Mouse (Mus musculus): ENCODE measurements around the gene Igfbpl1. TPM values are rescaled to one million over a fixed set of nuclear protein-coding genes. Genes with fewer than 3 reads are reported as not detected.
A peak's percentile ranks its signal among the peaks of the same experiment; 100 is the strongest.

Gene Igfbpl1
- polyA plus RNA-seq, 1 experiment from 2014 or later = 24.7 TPM

GRCm38 (mm10) chr4:45846263-45846662 is 19.5 kb upstream of the Igfbpl1 start:
- no peak overlapping the region for H3K4me2 ChIP-seq
- no peak overlapping the region for H3K27ac ChIP-seq (replicated peaks)
- H3K4me3 ChIP-seq (replicated peaks) = no peak overlapping the region
- H3K9me3 ChIP-seq (replicated peaks) = no peaks in the 10 kb centered on the region
- H3K4me1 ChIP-seq = peaks cover 9% of the 10 kb centered on the region
- 92% methylated on average over 2 of the region's 2 CpGs for WGBS
- no peak for ATAC-seq (ENCODE audit: low FRiP score)
- H3K36me3 ChIP-seq = no peaks in the 10 kb centered on the region
- no peak overlapping the region for H3K9ac ChIP-seq (replicated peaks)
- no peaks in the 10 kb centered on the region; the same call in 1 of the 2 replicates for H3K27me3 ChIP-seq (replicated peaks)

DNA sequence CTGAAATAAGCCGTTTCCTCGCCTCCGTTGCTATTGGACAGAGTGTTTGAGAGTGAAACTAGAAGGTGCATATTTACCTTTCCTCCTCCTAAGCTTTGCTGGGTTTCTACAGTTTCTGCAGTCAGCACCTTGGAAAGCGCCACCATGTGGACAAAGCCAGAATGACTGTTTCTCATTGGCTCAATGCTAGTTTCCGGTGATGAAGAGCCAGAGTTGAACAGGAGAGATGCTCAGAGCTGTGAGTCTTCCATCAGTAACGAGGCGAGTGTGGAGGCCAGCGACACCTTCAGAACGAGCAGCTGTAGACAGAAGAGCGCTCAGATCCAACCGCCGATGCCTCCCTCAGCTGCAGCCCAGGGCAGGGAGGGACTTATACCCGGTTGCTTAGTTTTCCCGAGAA is 17.6 kb upstream of the Igfbpl1 start:
- Histone ChIP-seq H3K9me3 (replicated peaks) (no peaks in the 10 kb centered on the region), H3K4me2 (no peak overlapping the region), H3K4me3 (replicated peaks) (no peak overlapping the region), H3K36me3 (no peaks in the 10 kb centered on the region), H3K27ac (replicated peaks) (no peak overlapping the region), H3K9ac (replicated peaks) (no peak overlapping the region), H3K4me1 (peaks cover 9% of the 10 kb centered on the region), H3K27me3 (replicated peaks) (no peaks in the 10 kb centered on the region; the same call in 1 of the 2 replicates)
- ATAC-seq (ENCODE audit: low FRiP score) = peak; percentile 35; the same call in 1 of the 2 replicates
- WGBS = 53% methylated on average over 14 of the region's 14 CpGs

GRCm38 (mm10) chr4:45833461-45833860 is 6.7 kb upstream of the Igfbpl1 start:
- no peak overlapping the region for H3K4me2 ChIP-seq
- no peaks in the 10 kb centered on the region for H3K36me3 ChIP-seq
- ATAC-seq (ENCODE audit: low FRiP score) = no peak
- H3K4me1 ChIP-seq = peaks cover 26% of the 10 kb centered on the region
- H3K4me3 ChIP-seq (replicated peaks) = no peak overlapping the region
- H3K9ac ChIP-seq (replicated peaks) = no peak overlapping the region
- no peaks in the 10 kb centered on the region for H3K9me3 ChIP-seq (replicated peaks)
- H3K27me3 ChIP-seq (replicated peaks) = peaks cover 2% of the 10 kb centered on the region; the same call in 1 of the 2 replicates
- no peak overlapping the region for H3K27ac ChIP-seq (replicated peaks)
- WGBS = 31% methylated on average over 5 of the region's 5 CpGs

DNA sequence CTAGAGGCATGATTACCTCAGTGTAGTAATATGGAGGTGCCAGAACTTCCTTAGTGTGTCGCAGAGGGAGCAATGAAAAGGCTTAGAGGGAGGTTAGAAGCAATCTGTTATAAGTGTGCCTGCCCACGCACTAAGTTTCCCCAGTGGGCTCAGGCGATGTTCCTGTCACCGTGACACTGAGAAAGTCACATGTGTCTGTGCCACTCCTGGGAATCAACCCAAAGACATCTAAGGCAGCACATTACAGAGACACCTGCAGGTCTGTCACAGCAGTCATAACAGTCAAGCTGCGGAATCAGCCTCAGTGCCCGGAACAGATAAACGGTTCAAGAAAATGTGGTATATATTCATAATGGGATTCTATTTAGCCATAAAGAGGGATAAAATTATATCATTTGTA is 5.3 kb upstream of the Igfbpl1 start:
- H3K4me1 ChIP-seq = peaks cover 31% of the 10 kb centered on the region
- ATAC-seq (ENCODE audit: low FRiP score) = no peak
- no peak overlapping the region for H3K27ac ChIP-seq (replicated peaks)

DNA sequence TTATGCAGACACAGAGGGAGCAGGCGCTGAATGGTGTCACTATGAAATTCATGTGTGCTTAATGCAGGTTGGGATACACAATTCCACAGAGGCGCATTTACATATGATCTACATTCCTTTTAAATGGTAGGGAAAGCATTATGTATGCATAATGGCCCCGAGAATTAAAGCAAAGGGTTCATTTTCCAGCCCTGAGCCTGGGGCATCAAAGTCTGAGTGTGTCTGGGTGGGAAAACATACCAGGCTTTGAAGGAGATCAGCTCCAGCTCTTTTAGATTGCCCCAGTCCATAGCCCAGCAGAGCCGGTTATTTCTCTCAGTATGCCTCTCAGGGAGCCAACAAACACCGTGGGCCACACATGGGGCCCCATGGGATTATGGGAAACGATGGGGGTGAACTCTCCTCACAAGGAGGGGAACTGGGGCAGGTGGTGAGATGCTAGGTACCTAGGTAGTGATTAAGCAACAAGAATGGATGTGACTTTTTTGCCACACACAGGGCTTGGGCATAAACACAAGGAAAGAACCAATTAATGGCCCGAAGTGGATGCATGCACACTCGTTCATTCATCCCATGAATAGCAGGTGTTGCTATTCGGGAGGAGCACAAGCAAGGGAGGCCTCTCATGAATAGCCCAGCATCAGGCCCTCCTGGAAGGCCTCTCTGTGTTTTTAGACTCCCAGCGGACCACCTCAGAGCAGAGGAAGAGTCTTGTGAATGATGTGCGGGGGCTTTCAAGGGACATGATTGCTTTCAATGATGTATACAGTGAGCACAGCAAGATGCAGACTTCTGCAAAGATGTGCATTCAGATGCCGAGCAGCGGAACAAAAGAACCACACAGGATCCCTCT is 3.4 kb upstream of the Igfbpl1 start:
- ATAC-seq (ENCODE audit: low FRiP score) = no peak
- no peak overlapping the region for H3K9ac ChIP-seq (replicated peaks)
- no peaks in the 10 kb centered on the region for H3K36me3 ChIP-seq
- peaks cover 45% of the 10 kb centered on the region for H3K4me1 ChIP-seq
- no peaks in the 10 kb centered on the region for H3K9me3 ChIP-seq (replicated peaks)
- WGBS = 19% methylated on average over 13 of the region's 13 CpGs
- no peak overlapping the region for H3K27ac ChIP-seq (replicated peaks)
- H3K4me3 ChIP-seq (replicated peaks) = no peak overlapping the region
- peaks cover 11% of the 10 kb centered on the region for H3K27me3 ChIP-seq (replicated peaks)
- H3K4me2 ChIP-seq = no peak overlapping the region

More for the DNA sequence above, 5.3 kb upstream of the Igfbpl1 start:
- H3K9me3 ChIP-seq (replicated peaks) = no peaks in the 10 kb centered on the region
- no peak overlapping the region for H3K9ac ChIP-seq (replicated peaks)
- no peak overlapping the region for H3K4me3 ChIP-seq (replicated peaks)
- peaks cover 4% of the 10 kb centered on the region for H3K27me3 ChIP-seq (replicated peaks)
- 47% methylated on average over 7 of the region's 7 CpGs for WGBS
- H3K36me3 ChIP-seq = no peaks in the 10 kb centered on the region
- no peak overlapping the region for H3K4me2 ChIP-seq

GRCm38 (mm10) chr4:45824761-45825556 is 1.8 kb downstream of the Igfbpl1 start:
- no peak for ATAC-seq (ENCODE audit: low FRiP score)
- Histone ChIP-seq H3K4me1 (peaks cover 69% of the 10 kb centered on the region), H3K9me3 (replicated peaks) (no peaks in the 10 kb centered on the region), H3K27ac (replicated peaks) (peak overlapping the region; percentile 84), H3K4me3 (replicated peaks) (peak overlapping the region; percentile 52), H3K4me2 (peak overlapping the region; percentile 73), H3K27me3 (replicated peaks) (peaks cover 11% of the 10 kb centered on the region), H3K9ac (replicated peaks) (peak overlapping the region; percentile 0; the same call in 1 of the 2 replicates), H3K36me3 (no peaks in the 10 kb centered on the region)
- 28% methylated on average over 14 of the region's 14 CpGs for WGBS

DNA sequence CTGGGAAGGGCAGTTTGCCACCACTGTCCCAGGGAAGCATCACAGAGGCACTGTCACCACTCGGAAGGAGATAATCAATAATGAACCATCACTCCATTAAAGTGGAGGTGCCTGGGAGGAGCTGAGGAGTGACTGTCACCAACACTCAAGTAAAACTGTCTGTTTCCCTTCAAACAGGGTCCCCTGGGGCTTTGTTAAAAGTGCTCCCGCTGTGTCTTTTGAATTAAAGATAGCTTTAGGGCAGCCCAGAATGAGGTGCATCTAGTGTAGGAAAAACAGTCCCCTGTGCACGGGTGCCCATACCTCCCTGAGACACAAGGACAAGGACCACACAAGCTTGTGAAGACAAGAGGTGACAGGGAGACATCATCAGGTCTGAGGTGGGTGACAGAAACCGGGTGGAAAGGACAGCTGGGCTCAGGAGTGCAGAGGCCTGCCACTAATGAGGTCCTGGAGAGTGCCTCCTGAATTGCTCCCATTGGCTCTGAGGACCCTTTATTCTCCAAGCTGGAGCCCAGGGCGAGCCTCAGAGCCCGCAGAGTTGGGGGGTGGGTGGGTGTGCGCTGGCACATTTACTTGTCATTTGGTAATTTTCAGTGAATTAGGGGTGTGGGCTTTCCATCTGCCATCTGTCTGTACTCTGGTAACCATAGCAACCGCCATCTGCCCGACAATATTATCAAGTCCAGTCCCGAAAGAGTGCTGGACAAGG is 2.5 kb downstream of the Igfbpl1 start:
- H3K27me3 ChIP-seq (replicated peaks) = peaks cover 11% of the 10 kb centered on the region
- H3K36me3 ChIP-seq = no peaks in the 10 kb centered on the region
- peak overlapping the region; percentile 84 for H3K27ac ChIP-seq (replicated peaks)
- peak overlapping the region; percentile 0; the same call in 1 of the 2 replicates for H3K9ac ChIP-seq (replicated peaks)
- 1% methylated on average over 10 of the region's 10 CpGs for WGBS
- no peak for ATAC-seq (ENCODE audit: low FRiP score)
- peaks cover 73% of the 10 kb centered on the region for H3K4me1 ChIP-seq
- peak overlapping the region; percentile 73 for H3K4me2 ChIP-seq
- no peaks in the 10 kb centered on the region for H3K9me3 ChIP-seq (replicated peaks)
- peak overlapping the region; percentile 52 for H3K4me3 ChIP-seq (replicated peaks)

DNA sequence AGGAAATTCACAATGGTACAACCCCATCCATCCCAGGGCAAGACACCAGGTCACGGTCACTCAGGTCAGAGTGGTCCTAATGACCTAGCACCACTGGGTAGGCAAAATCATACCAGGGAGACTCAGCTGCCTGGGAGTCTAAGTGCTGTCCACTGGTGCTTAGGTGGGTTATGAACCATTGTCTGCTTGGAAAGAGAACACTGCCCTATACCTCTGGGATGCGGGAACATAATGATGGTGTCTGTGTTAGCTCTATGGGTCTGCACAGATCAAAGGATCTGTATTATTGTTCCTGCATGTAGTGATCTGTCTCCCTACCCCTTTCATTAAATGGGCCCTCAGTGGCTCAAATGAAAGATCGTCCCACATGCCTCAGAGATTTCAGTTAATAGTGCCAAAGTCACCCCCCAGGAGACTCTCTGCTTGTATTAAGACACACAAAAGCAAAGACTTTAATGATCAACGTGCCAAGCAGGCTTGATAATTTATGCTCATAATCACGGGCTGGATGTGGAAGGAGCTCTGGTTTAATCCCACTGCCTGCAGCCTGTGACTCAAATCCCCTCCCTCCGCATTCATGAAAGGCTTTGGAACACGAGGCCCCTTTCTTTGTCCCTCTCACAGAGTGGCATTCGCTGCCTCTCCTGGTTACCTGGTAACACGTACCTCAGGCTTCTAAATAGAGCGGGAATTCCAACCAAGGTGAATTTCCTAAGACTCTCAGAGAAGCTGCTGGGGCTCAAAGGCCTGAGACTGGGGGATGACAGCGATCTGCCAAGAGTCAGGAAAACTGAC is 3.7 kb downstream of the Igfbpl1 start:
- Histone ChIP-seq H3K27me3 (replicated peaks) (peaks cover 7% of the 10 kb centered on the region), H3K9ac (replicated peaks) (peak overlapping the region; percentile 18; the same call in 1 of the 2 replicates), H3K4me3 (replicated peaks) (peak overlapping the region; percentile 52; the same call in 1 of the 2 replicates), H3K36me3 (no peaks in the 10 kb centered on the region), H3K4me1 (peaks cover 85% of the 10 kb centered on the region), H3K27ac (replicated peaks) (peak overlapping the region; percentile 84), H3K4me2 (peak overlapping the region; percentile 73), H3K9me3 (replicated peaks) (no peaks in the 10 kb centered on the region)
- 12% methylated on average over 11 of the region's 11 CpGs for WGBS
- no peak for ATAC-seq (ENCODE audit: low FRiP score)

- Histone ChIP-seq H3K4me3 (replicated peaks) (no peak overlapping the region), H3K4me2 (no peak overlapping the region), H3K27ac (replicated peaks) (no peak overlapping the region), H3K9ac (replicated peaks) (no peak overlapping the region), H3K4me1 (peaks cover 81% of the 10 kb centered on the region), H3K9me3 (replicated peaks) (no peaks in the 10 kb centered on the region), H3K27me3 (replicated peaks) (peaks cover 7% of the 10 kb centered on the region), H3K36me3 (no peaks in the 10 kb centered on the region)
- no peak for ATAC-seq (ENCODE audit: low FRiP score)
- 46% methylated on average over 3 of the region's 3 CpGs for WGBS
Observed at GRCm38 (mm10) chr4:45821995-45822394, 4.7 kb downstream of the Igfbpl1 start.

DNA sequence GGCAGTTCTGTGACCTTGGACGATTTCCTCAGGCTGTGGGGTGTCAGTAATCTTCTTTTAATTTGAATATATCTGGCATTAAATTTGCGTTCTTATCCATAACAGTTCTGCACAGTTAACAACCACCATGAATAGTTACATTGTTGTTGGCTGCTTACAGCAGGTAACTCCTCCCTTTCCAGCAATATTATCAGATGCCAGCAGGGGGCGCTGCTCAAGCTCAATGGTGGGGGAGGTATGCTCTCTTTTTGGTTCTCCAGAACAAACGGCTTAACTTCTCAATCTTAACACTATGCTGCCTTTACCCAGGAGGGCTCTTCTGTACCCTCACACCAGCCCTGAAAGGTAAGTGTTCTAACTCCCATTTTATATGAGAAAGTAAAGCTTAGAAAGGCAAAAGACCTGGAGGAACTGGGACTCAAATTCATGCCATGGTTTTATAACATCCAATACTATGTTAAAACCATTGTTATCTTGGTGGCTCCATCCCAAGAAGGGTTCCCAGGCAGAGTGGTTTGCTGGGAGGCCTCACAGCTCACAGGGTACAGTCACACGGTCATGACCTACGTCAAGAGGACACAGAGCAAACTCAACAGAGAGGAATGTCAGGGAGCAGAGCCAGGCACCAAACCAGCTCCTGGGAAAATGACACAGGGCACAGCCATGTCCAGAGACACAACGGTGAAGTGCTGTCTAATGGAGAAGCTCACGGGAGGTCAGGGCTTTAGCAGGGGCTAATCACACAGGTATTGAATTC is 6.5 kb downstream of the Igfbpl1 start:
- Histone ChIP-seq H3K9ac (replicated peaks) (no peak overlapping the region), H3K27me3 (replicated peaks) (no peaks in the 10 kb centered on the region), H3K4me3 (replicated peaks) (peak overlapping the region; percentile 23), H3K4me1 (peaks cover 74% of the 10 kb centered on the region), H3K4me2 (peak overlapping the region; percentile 60), H3K9me3 (replicated peaks) (no peaks in the 10 kb centered on the region), H3K36me3 (no peaks in the 10 kb centered on the region), H3K27ac (replicated peaks) (peak overlapping the region; percentile 82)
- no peak for ATAC-seq (ENCODE audit: low FRiP score)
- WGBS = 39% methylated on average over 8 of the region's 8 CpGs
